In the genomic region with DNA sequence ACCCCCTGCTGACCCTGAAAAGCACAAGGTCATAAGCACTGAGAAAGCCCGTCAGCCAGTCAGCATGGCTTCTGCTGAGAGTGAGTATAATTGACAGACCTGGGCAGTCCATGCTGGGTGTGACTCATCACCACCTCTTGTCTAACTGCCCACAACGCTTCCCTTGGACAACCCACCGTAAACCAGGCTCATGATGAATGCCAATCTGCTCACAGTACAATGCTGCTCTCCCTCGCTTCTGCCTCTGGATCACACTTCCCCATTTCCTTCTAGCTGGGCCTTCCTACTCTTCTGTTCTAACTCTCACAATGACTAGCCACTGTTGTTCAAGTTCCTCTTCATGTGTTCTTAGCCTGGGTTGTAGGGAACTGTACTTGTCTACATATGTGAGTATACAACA, we compare ENCODE assay signal across 13 mouse cellular contexts.
DNase-seq lines count a peak whose midpoint lies in the region; ATAC-seq and TF ChIP-seq lines count a peak whose summit lies in the region.
"Had no signal": no experiment of that assay in that cellular context is flagged by ENCODE, and none has a peak within 500 bp of the region (broad histone marks: within the 10 kb centered on the region; RNA-seq: fewer than 3 reads in every experiment).

No protein-coding gene starts in this region.

- H3K36me3 ChIP-seq in stomach, embryonic 15.5 days: peaks cover 12% of the 10 kb centered on the region; the same call in 1 of the 2 replicates
- peaks cover 6% of the 10 kb centered on the region for H3K36me3 ChIP-seq in stomach, postnatal 0 days (ENCODE audit: control insufficient read depth, insufficient read depth, low read length)
- peaks cover 59% of the 10 kb centered on the region for H3K36me3 ChIP-seq in hindbrain, embryonic 13.5 days
- H3K36me3 ChIP-seq in splenic B cell, adult 2 months (ENCODE audit: control insufficient read depth, insufficient read depth, low read length, poor library complexity, severe bottlenecking): no peaks in the 10 kb centered on the region

- H3K4me1 ChIP-seq in stomach, embryonic 15.5 days: no peaks in the 10 kb centered on the region
- H3K4me1 ChIP-seq in stomach, postnatal 0 days (replicated peaks; ENCODE audit: control insufficient read depth, insufficient read depth): no peaks in the 10 kb centered on the region
- peaks cover 16% of the 10 kb centered on the region for H3K4me1 ChIP-seq in hindbrain, embryonic 13.5 days (replicated peaks)
- H3K4me1 ChIP-seq: neural tube, embryonic 12.5 days had no signal

- WGBS in stomach, embryonic 15.5 days: 75% methylated on average over 4 of the region's 4 CpGs
- 82% methylated on average over 4 of the region's 4 CpGs for WGBS in stomach, postnatal 0 days
- WGBS in hindbrain, embryonic 13.5 days: 46% methylated on average over 4 of the region's 4 CpGs

- no peak overlapping the region for H3K4me2 ChIP-seq in stomach, embryonic 15.5 days
- H3K4me2 ChIP-seq in stomach, postnatal 0 days (replicated peaks; ENCODE audit: low read depth): no peak overlapping the region
- no peak overlapping the region for H3K4me2 ChIP-seq in hindbrain, embryonic 13.5 days
- H3K4me2 ChIP-seq: heart, embryonic 13.5 days; lung, embryonic 14.5 days; neural tube, embryonic 12.5 days had no signal

- no peak for DNase-seq in frontal cortex, postnatal 36 days (ENCODE audit: low spot score in 2 of 2)
- no peak for DNase-seq in stomach, postnatal 0 days (ENCODE audit: low spot score)
- DNase-seq in splenic B cell, adult 2 months (ENCODE audit: low read depth, low spot score): peak; percentile 14
- no peak for DNase-seq in kidney, postnatal 4 days
- DNase-seq in urinary bladder, adult 18-20 months (ENCODE audit: low spot score in 2 of 2): no peak
- DNase-seq: kidney, adult 2 months; lung, embryonic 14.5 days; right cerebral cortex, postnatal 25 days had no signal

- no peak overlapping the region for H3K4me3 ChIP-seq in stomach, embryonic 15.5 days (replicated peaks)
- no peak overlapping the region for H3K4me3 ChIP-seq in stomach, postnatal 0 days (ENCODE audit: low read depth, low read length)
- no peak overlapping the region for H3K4me3 ChIP-seq in hindbrain, embryonic 13.5 days
- H3K4me3 ChIP-seq: heart, embryonic 13.5 days; neural tube, embryonic 12.5 days had no signal

- H3K27ac ChIP-seq in stomach, embryonic 15.5 days: no peak overlapping the region
- no peak overlapping the region for H3K27ac ChIP-seq in stomach, postnatal 0 days (replicated peaks)
- peak overlapping the region; percentile 25 for H3K27ac ChIP-seq in hindbrain, embryonic 13.5 days
- H3K27ac ChIP-seq: heart, embryonic 13.5 days; neural tube, embryonic 12.5 days had no signal

- H3K9ac ChIP-seq in stomach, embryonic 15.5 days: no peak overlapping the region
- no peak overlapping the region for H3K9ac ChIP-seq in stomach, postnatal 0 days (ENCODE audit: low read length)
- H3K9ac ChIP-seq in hindbrain, embryonic 13.5 days: no peak overlapping the region
- H3K9ac ChIP-seq: heart, embryonic 13.5 days; lung, embryonic 14.5 days; neural tube, embryonic 12.5 days had no signal

- no peaks in the 10 kb centered on the region for H3K27me3 ChIP-seq in stomach, embryonic 15.5 days (replicated peaks)
- H3K27me3 ChIP-seq in stomach, postnatal 0 days (ENCODE audit: control insufficient read depth, insufficient read depth, low read length): no peaks in the 10 kb centered on the region
- no peaks in the 10 kb centered on the region for H3K27me3 ChIP-seq in hindbrain, embryonic 13.5 days
- H3K27me3 ChIP-seq in splenic B cell, adult 2 months (ENCODE audit: control insufficient read depth, insufficient read depth, low read length, poor library complexity, severe bottlenecking): no peaks in the 10 kb centered on the region
- H3K27me3 ChIP-seq: heart, embryonic 13.5 days; neural tube, embryonic 12.5 days had no signal

- H3K9me3 ChIP-seq in stomach, embryonic 15.5 days: no peaks in the 10 kb centered on the region
- no peaks in the 10 kb centered on the region for H3K9me3 ChIP-seq in stomach, postnatal 0 days (ENCODE audit: control insufficient read depth, low read length)
- H3K9me3 ChIP-seq in hindbrain, embryonic 13.5 days: no peaks in the 10 kb centered on the region
- H3K9me3 ChIP-seq: heart, embryonic 13.5 days; neural tube, embryonic 12.5 days had no signal

- no peak for TF ChIP-seq CTCF in stomach, postnatal 0 days (IDR thresholded peaks at IDR 0.05; ENCODE audit: low read depth)

- TF ChIP-seq EP300 in stomach, postnatal 0 days (optimal IDR thresholded peaks at IDR 0.05): no peak

- ATAC-seq in frontal cortex, adult (ENCODE audit: low TSS enrichment): peak; percentile 3; the same call in 1 of the 2 replicates
- ATAC-seq in stomach, embryonic 15.5 days (ENCODE audit: insufficient read depth, low FRiP score, low read depth): 0 out of 2 replicates have a peak, but pooled peaks have one; percentile 18
- no peak for ATAC-seq in stomach, postnatal 0 days (ENCODE audit: low FRiP score, low TSS enrichment)
- ATAC-seq in hindbrain, embryonic 13.5 days (ENCODE audit: low FRiP score): 0 out of 2 replicates have a peak, but pooled peaks have one; percentile 25
